Mouse (Mus musculus) megakaryocyte progenitor cell, adult 5-6 weeks (primary cell): ENCODE results near the gene Lbhd2. TPM values are rescaled to one million over a fixed set of nuclear protein-coding genes. Genes with fewer than 3 reads are reported as not detected.
A peak's percentile ranks its signal among the peaks of the same experiment; 100 is the strongest.

Experiments used
- ATAC-seq: replicated peaks from 2 replicates; pipeline ENCODE4 v1.8.0; 2016; ENCODE audit warnings: mild to moderate bottlenecking, moderate TSS enrichment, inconsistent platforms; ENCODE audit not compliant: poor library complexity
- total RNA-seq, 2 experiments: library from RNA; stranded (forward) in 1 of 2; stranded (reverse) in 1 of 2; fragments of 157-497, 149-512 nt in 1 of 2; fragments of 200-1000 nt in 1 of 2; gene quantifications; 2 replicates each; pipeline versions ENCODE4 v1.2.3 to v1.2.4; 2015 to 2017

The Lbhd2 gene
- total RNA-seq, 2 experiments from 2014 or later, result 0.30 TPM; not detected in 1

GRCm38 (mm10) chr12:111445890-111446613, 39.4 kb downstream of the Lbhd2 start:
- ATAC-seq, result no peak

GRCm38 (mm10) chr12:111446745-111447144, 40.1 kb downstream of the Lbhd2 start:
- ATAC-seq, result no peak

- no peak for ATAC-seq
Observed at GRCm38 (mm10) chr12:111447350-111447749, 40.7 kb downstream of the Lbhd2 start.

GRCm38 (mm10) chr12:111447898-111448760, 41.5 kb downstream of the Lbhd2 start:
- no peak for ATAC-seq

- ATAC-seq, result 0 out of 2 replicates have a peak, but pooled peaks have one; percentile 23
Observed at GRCm38 (mm10) chr12:111448931-111449705, 42.5 kb downstream of the Lbhd2 start.

GRCm38 (mm10) chr12:111450359-111450758, 43.8 kb downstream of the Lbhd2 start:
- no peak for ATAC-seq

GRCm38 (mm10) chr12:111451561-111451960, 45.0 kb downstream of the Lbhd2 start:
- ATAC-seq, result no peak

GRCm38 (mm10) chr12:111454021-111454420, 47.4 kb downstream of the Lbhd2 start:
- ATAC-seq, result no peak

- no peak for ATAC-seq
Observed at GRCm38 (mm10) chr12:111454543-111455280, 48.1 kb downstream of the Lbhd2 start.

GRCm38 (mm10) chr12:111455311-111455846, 48.8 kb downstream of the Lbhd2 start:
- ATAC-seq, result no peak

GRCm38 (mm10) chr12:111455860-111456259, 49.3 kb downstream of the Lbhd2 start:
- no peak for ATAC-seq

- ATAC-seq, result no peak
Observed at GRCm38 (mm10) chr12:111457742-111458141, 51.1 kb downstream of the Lbhd2 start.

Other genes with a start within 250 kb of the Lbhd2 start
- 12.0 and 12.4 TPM in 2 replicates for gene Traf3, start 240.4 kb upstream of the Lbhd2 start, total RNA-seq (2015)
- 24.1 and 24.5 TPM in 2 replicates for gene Traf3, start 240.4 kb upstream of the Lbhd2 start, total RNA-seq (2017)
- not detected in 2 replicates for gene 4930595D18Rik, start 222.3 kb upstream of the Lbhd2 start, total RNA-seq (2015)
- not detected in 2 replicates for gene 4930595D18Rik, start 222.3 kb upstream of the Lbhd2 start, total RNA-seq (2017)
- not detected in 2 replicates for gene Amn, start 135.7 kb upstream of the Lbhd2 start, total RNA-seq (2015)
- not detected in 2 replicates for gene Amn, start 135.7 kb upstream of the Lbhd2 start, total RNA-seq (2017)
- gene Cdc42bpb, start 29.1 kb upstream of the Lbhd2 start, total RNA-seq (2015), result 1.5 and 5.4 TPM in 2 replicates
- gene Cdc42bpb, start 29.1 kb upstream of the Lbhd2 start, total RNA-seq (2017), result 2.9 and 5.2 TPM in 2 replicates
- gene Exoc3l4, start 10.2 kb downstream of the Lbhd2 start, total RNA-seq (2015), result 0.42 and 1.1 TPM in 2 replicates
- not detected in 2 replicates for gene Exoc3l4, start 10.2 kb downstream of the Lbhd2 start, total RNA-seq (2017)
- gene Tnfaip2, start 35.7 kb downstream of the Lbhd2 start, total RNA-seq (2015), result 18.3 and 20.9 TPM in 2 replicates
- gene Tnfaip2, start 35.7 kb downstream of the Lbhd2 start, total RNA-seq (2017), result 31.1 and 67.8 TPM in 2 replicates
- not detected in 2 replicates for gene Gm266, start 79.0 kb downstream of the Lbhd2 start, total RNA-seq (2015)
- gene Gm266, start 79.0 kb downstream of the Lbhd2 start, total RNA-seq (2017), result not detected in 2 replicates
- gene Eif5, start 131.2 kb downstream of the Lbhd2 start, total RNA-seq (2015), result 349 and 403 TPM in 2 replicates
- 221 and 322 TPM in 2 replicates for gene Eif5, start 131.2 kb downstream of the Lbhd2 start, total RNA-seq (2017)
- 60.2 and 88.1 TPM in 2 replicates for gene Mark3, start 167.7 kb downstream of the Lbhd2 start, total RNA-seq (2015)
- 63.5 and 73.1 TPM in 2 replicates for gene Mark3, start 167.7 kb downstream of the Lbhd2 start, total RNA-seq (2017)